Mouse (Mus musculus): ENCODE measurements around the gene Slc38a8. TPM values are rescaled to one million over a fixed set of nuclear protein-coding genes. Genes with fewer than 3 reads are reported as not detected.
A peak's percentile ranks its signal among the peaks of the same experiment; 100 is the strongest.

Gene Slc38a8
- total RNA-seq, 1 experiment from 2014 or later = not detected

- DNase-seq = no peak
Measured at GRCm38 (mm10) chr8:119484145-119484896, 17.2 kb downstream of the Slc38a8 start.

GRCm38 (mm10) chr8:119478684-119479083 is 22.8 kb downstream of the Slc38a8 start:
- DNase-seq = no peak

GRCm38 (mm10) chr8:119468091-119468490 is 33.4 kb downstream of the Slc38a8 start:
- no peak for DNase-seq

- DNase-seq = no peak
Measured at GRCm38 (mm10) chr8:119466794-119467193, 34.7 kb downstream of the Slc38a8 start.

- no peak for DNase-seq
Measured at GRCm38 (mm10) chr8:119466105-119466504, 35.4 kb downstream of the Slc38a8 start.

GRCm38 (mm10) chr8:119463709-119464108 is 37.8 kb downstream of the Slc38a8 start:
- no peak for DNase-seq

- no peak for DNase-seq
Measured at GRCm38 (mm10) chr8:119461356-119461755, 40.1 kb downstream of the Slc38a8 start.

- no peak for DNase-seq
Measured at GRCm38 (mm10) chr8:119459724-119460123, 41.8 kb downstream of the Slc38a8 start.

GRCm38 (mm10) chr8:119456045-119456444 is 45.5 kb downstream of the Slc38a8 start:
- no peak for DNase-seq

GRCm38 (mm10) chr8:119452919-119453318 is 48.6 kb downstream of the Slc38a8 start:
- no peak for DNase-seq

GRCm38 (mm10) chr8:119451131-119451530 is 50.4 kb downstream of the Slc38a8 start:
- no peak for DNase-seq

GRCm38 (mm10) chr8:119449627-119450026 is 51.9 kb downstream of the Slc38a8 start:
- DNase-seq = no peak

GRCm38 (mm10) chr8:119447781-119448170 is 53.7 kb downstream of the Slc38a8 start:
- DNase-seq = no peak

GRCm38 (mm10) chr8:119446990-119447780 is 54.3 kb downstream of the Slc38a8 start:
- peak; percentile 46 for DNase-seq

GRCm38 (mm10) chr8:119446211-119446989 is 55.1 kb downstream of the Slc38a8 start, which contains the start of gene Necab2:
Gene Necab2 (plus strand): TSS chr8:119446719.
- DNase-seq = peak; percentile 92

GRCm38 (mm10) chr8:119442970-119443369 is 58.5 kb downstream of the Slc38a8 start:
- no peak for DNase-seq

- no peak for DNase-seq
Measured at GRCm38 (mm10) chr8:119442013-119442412, 59.5 kb downstream of the Slc38a8 start.

- no peak for DNase-seq
Measured at GRCm38 (mm10) chr8:119440952-119441270, 60.6 kb downstream of the Slc38a8 start.

- peak; percentile 66 for DNase-seq
Measured at GRCm38 (mm10) chr8:119440250-119440951, 61.1 kb downstream of the Slc38a8 start.

GRCm38 (mm10) chr8:119439893-119440249 is 61.6 kb downstream of the Slc38a8 start:
- DNase-seq = no peak

- DNase-seq = no peak
Measured at GRCm38 (mm10) chr8:119439424-119439823, 62.1 kb downstream of the Slc38a8 start.

GRCm38 (mm10) chr8:119438876-119439275 is 62.6 kb downstream of the Slc38a8 start:
- no peak for DNase-seq

Measured in adrenal gland, postnatal 25 days (tissue).